Mouse (Mus musculus) MEL (cell line): ENCODE data around the gene Gm45234.

ENCODE experiments used
- CHD2 ChIP-seq: IDR thresholded peaks from 2 replicates; pipeline ENCODE4 v1.6.1; 2011; ENCODE audit warnings: low read length, improper control_type of control experiment
- CTCF ChIP-seq, 3 experiments: IDR thresholded peaks in 2 of 3; conservative IDR thresholded peaks in 1 of 3; 2 replicates each; pipeline ENCODE4 v1.5.1; 2011 to 2012; ENCODE audit warnings: low read length in 3 of 3, low read depth in 2 of 3, mild to moderate bottlenecking in 2 of 3, improper control_type of control experiment in 1 of 3, inconsistent platforms in 1 of 3, mixed read lengths in 1 of 3, moderate library complexity in 1 of 3; ENCODE audit not compliant: control insufficient read depth in 1 of 3, insufficient read depth in 1 of 3, poor library complexity in 1 of 3, severe bottlenecking in 1 of 3
- ELF1 ChIP-seq: IDR thresholded peaks from 2 replicates; pipeline ENCODE4 v1.6.1; 2014; ENCODE audit warnings: low read depth, mild to moderate bottlenecking, inconsistent platforms, low read length, improper control_type of control experiment, moderate library complexity
- ETS1 ChIP-seq: IDR thresholded peaks from 2 replicates; pipeline ENCODE4 v1.6.1; 2012; ENCODE audit warnings: low read depth, mild to moderate bottlenecking, inconsistent platforms, low read length, improper control_type of control experiment, moderate library complexity
- HCFC1 ChIP-seq: IDR thresholded peaks from 2 replicates; pipeline ENCODE4 v1.6.1; 2012; ENCODE audit warnings: low read depth, mild to moderate bottlenecking, inconsistent platforms, low read length, improper control_type of control experiment, moderate library complexity
- JUND ChIP-seq: IDR thresholded peaks from 2 replicates; pipeline ENCODE4 v1.6.1; 2011; ENCODE audit warnings: low read depth, mild to moderate bottlenecking, improper control_type of control experiment, low read length
- KAT2A ChIP-seq: conservative IDR thresholded peaks from 2 replicates; pipeline ENCODE4 v1.6.1; 2012; ENCODE audit warnings: low read depth, low read length, improper control_type of control experiment, inconsistent platforms
- MAX ChIP-seq: IDR thresholded peaks from 2 replicates; pipeline ENCODE4 v1.6.1; 2011; ENCODE audit warnings: low read length, improper control_type of control experiment
- POLR2A ChIP-seq, 2 experiments: IDR thresholded peaks; 2 replicates each; pipeline ENCODE4 v1.6.1; 2011 to 2012; ENCODE audit warnings: low read length in 2 of 2, mild to moderate bottlenecking in 2 of 2, control low read depth in 1 of 2, improper control_type of control experiment in 1 of 2, low read depth in 1 of 2, moderate library complexity in 1 of 2; ENCODE audit not compliant: control insufficient read depth in 1 of 2, insufficient read depth in 1 of 2, poor library complexity in 1 of 2
- RAD21 ChIP-seq: IDR thresholded peaks from 2 replicates; pipeline ENCODE4 v1.6.1; 2011; ENCODE audit warnings: mild to moderate bottlenecking, low read depth, low read length, improper control_type of control experiment
- RCOR1 ChIP-seq: IDR thresholded peaks from 2 replicates; pipeline ENCODE4 v1.6.1; 2012; ENCODE audit warnings: low read depth, mild to moderate bottlenecking, inconsistent platforms, low read length, improper control_type of control experiment
- TAL1 ChIP-seq: IDR thresholded peaks from 2 replicates; pipeline ENCODE4 v1.6.1; 2012; ENCODE audit warnings: mild to moderate bottlenecking, inconsistent platforms, low read length, moderate library complexity, mixed read lengths
- TCF12 ChIP-seq: IDR thresholded peaks from 2 replicates; pipeline ENCODE4 v1.6.1; 2014; ENCODE audit warnings: low read depth, mild to moderate bottlenecking, inconsistent platforms, low read length, improper control_type of control experiment, moderate library complexity
- ZKSCAN1 ChIP-seq: IDR thresholded peaks from 2 replicates; pipeline ENCODE4 v1.6.1; 2012; ENCODE audit warnings: low read depth, mild to moderate bottlenecking, inconsistent platforms, low read length, improper control_type of control experiment, moderate library complexity

GRCm38 (mm10) chr6:124780917-124781316, 25.1 kb upstream of the Gm45234 start:
- TF ChIP-seq CTCF (IDR thresholded peaks at IDR 0.05 in 2 of 3, conservative IDR thresholded peaks at IDR 0.05 in 1 of 3; ENCODE audit: control insufficient read depth in 1 of 3, insufficient read depth in 1 of 3, low read depth in 2 of 3, low read length in 3 of 3, poor library complexity in 1 of 3, severe bottlenecking in 1 of 3) = no peak
- no peak for TF ChIP-seq RAD21
- no peak for TF ChIP-seq POLR2A (IDR thresholded peaks at IDR 0.05; ENCODE audit: control insufficient read depth in 1 of 2, insufficient read depth in 1 of 2, low read depth in 1 of 2, low read length in 2 of 2, poor library complexity in 1 of 2)
- no peak for TF ChIP-seq RCOR1
- no peak for TF ChIP-seq CHD2
- no peak for TF ChIP-seq ETS1
- no peak for TF ChIP-seq TAL1
- no peak for TF ChIP-seq ELF1
- TF ChIP-seq TCF12 = no peak
- no peak for TF ChIP-seq ZKSCAN1
- TF ChIP-seq JUND = no peak
- TF ChIP-seq HCFC1 = no peak
- no peak for TF ChIP-seq MAX
- no peak for TF ChIP-seq KAT2A
